Mouse (Mus musculus) CH12.LX (cell line): ENCODE measurements at regions not wholly inside any gene's neighbourhood (a gene's known extent, or its start where the extent isn't known, plus 50 kb on each side); places are given as distances from the start of the nearest gene placed in this dataset.

Experiments used
- CTCF ChIP-seq, 2 experiments: IDR thresholded peaks in 1 of 2; conservative IDR thresholded peaks in 1 of 2; 2 replicates each; pipeline ENCODE4 v1.5.1; 2011 to 2012; ENCODE audit warnings: low read depth in 2 of 2, low read length in 2 of 2, improper control_type of control experiment in 1 of 2, inconsistent platforms in 1 of 2, mild to moderate bottlenecking in 1 of 2, moderate library complexity in 1 of 2
- HCFC1 ChIP-seq: IDR thresholded peaks from 2 replicates; pipeline ENCODE4 v1.6.1; 2012; ENCODE audit warnings: low read depth, mild to moderate bottlenecking, inconsistent platforms, low read length, improper control_type of control experiment
- MAFK ChIP-seq: IDR thresholded peaks from 2 replicates; pipeline ENCODE4 v1.6.1; 2011; ENCODE audit warnings: low read length, improper control_type of control experiment; ENCODE audit not compliant: insufficient replicate concordance
- MAX ChIP-seq: IDR thresholded peaks from 2 replicates; pipeline ENCODE4 v1.6.1; 2011; ENCODE audit warnings: low read length, improper control_type of control experiment
- POLR2A ChIP-seq: IDR thresholded peaks from 2 replicates; pipeline ENCODE4 v1.6.1; 2011; ENCODE audit warnings: low read depth, mild to moderate bottlenecking, improper control_type of control experiment, low read length
- ZKSCAN1 ChIP-seq: IDR thresholded peaks from 2 replicates; pipeline ENCODE4 v1.6.1; 2012; ENCODE audit warnings: low read depth, inconsistent platforms, low read length, improper control_type of control experiment, borderline replicate concordance
- ZNF384 ChIP-seq: IDR thresholded peaks from 2 replicates; pipeline ENCODE4 v1.6.1; 2012; ENCODE audit warnings: low read depth, low read length, improper control_type of control experiment, inconsistent platforms

- no peak for TF ChIP-seq POLR2A
- TF ChIP-seq ZKSCAN1: no peak
- TF ChIP-seq HCFC1: no peak
- no peak for TF ChIP-seq ZNF384
- no peak for TF ChIP-seq CTCF (conservative IDR thresholded peaks at IDR 0.05 in 1 of 2, IDR thresholded peaks at IDR 0.05 in 1 of 2; ENCODE audit: low read depth in 2 of 2, low read length in 2 of 2)
- TF ChIP-seq MAX: no peak
- no peak for TF ChIP-seq MAFK
These were observed 155.9 kb downstream of the 2410131K14Rik start for GRCm38 (mm10) chr5:118400926-118401325.
